Mouse (Mus musculus) left cerebral cortex, adult 2 months (tissue): ENCODE results near the gene Shcbp1l. TPM values are rescaled to one million over a fixed set of nuclear protein-coding genes. Genes with fewer than 3 reads are reported as not detected.
"Not testable (repeated sequence)": the region's sequence is repeated elsewhere in the genome, so short reads cannot be mapped to it uniquely, and the experiment has no call there.

Experiments used
- DNase-seq, 2 experiments: peaks; one replicate each; pipeline ENCODE4 v3.0.0; 2021 to 2022; ENCODE audit warnings: low spot score in 2 of 2, mixed read lengths in 1 of 2; ENCODE audit errors: extremely low spot score in 1 of 2
- H3K27ac ChIP-seq: fragments of 200-600 bp; 2 replicates; pipeline ENCODE4 v1.8.1; 2022
- H3K4me3 ChIP-seq: fragments of 200-600 bp; 2 replicates; pipeline ENCODE4 v1.8.1; 2022
- CTCF ChIP-seq: fragments of 200-600 bp; IDR thresholded peaks from 2 replicates; pipeline ENCODE4 v1.8.1; 2022; ENCODE audit warnings: antibody characterized with exemption, mild to moderate bottlenecking, moderate library complexity
- intact Hi-C: fragments of 180-260 bp; cut with DNase I; formaldehyde crosslinking; loops from one replicate; pipeline ENCODE4 v1.15.1; 2025
- total RNA-seq, 2 experiments: library from RNA; stranded (reverse); gene quantifications; 2 replicates each; pipeline ENCODE4 v1.2.3; 2021

Shcbp1l gene
- total RNA-seq, 2 experiments from 2014 or later = 2.2 to 3.0 TPM

DNA sequence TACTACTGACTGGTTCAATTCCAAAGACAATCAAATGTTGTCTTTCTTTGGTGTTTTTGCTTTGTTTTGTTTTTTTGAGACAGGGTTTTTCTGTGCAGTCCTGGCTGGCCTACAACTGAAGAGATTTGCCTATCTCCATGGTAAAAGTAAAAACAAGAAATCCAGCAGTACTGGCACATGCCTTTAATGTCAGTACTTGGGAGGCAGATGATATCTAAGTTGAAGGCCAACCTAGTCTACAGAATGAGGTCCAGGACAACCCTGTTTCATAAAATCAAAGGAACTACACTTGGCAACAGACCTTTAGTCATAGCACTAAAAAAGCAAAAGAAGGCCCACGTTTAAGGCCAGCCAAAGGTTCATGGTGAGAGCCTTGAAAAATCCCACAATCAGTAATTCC is 36.8 kb downstream of the Shcbp1l start:
- intact Hi-C loops = loop anchor here (10.0 kb wide), 1 partner anchor 607 kb away; no protein-coding TSS in a partner anchor
- Histone ChIP-seq H3K27ac (no peak overlapping the region), H3K4me3 (no peak overlapping the region)
- no peak for DNase-seq
- TF ChIP-seq CTCF = no peak

DNA sequence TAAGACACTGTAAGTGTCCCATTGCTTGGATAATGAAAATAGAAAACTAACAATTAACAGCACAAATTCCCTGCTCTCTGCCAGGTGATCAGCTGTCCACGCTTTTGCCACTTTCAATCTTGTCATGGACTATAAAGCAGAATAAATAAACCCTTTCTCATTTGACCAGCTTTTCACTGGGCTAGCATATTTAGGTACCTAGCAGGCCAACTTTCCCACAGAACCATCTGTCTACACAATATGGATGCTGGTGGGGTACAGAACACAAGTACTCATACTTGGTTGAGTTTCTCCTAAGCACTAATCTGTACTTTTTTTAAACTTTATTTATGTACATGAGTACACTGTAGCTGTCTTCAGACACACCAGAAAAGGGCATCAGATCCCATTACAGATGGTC is 54.3 kb downstream of the Shcbp1l start:
- intact Hi-C loops = no loop called here
- Histone ChIP-seq H3K4me3 (no peak overlapping the region), H3K27ac (no peak overlapping the region)
- no peak for TF ChIP-seq CTCF
- no peak for DNase-seq

DNA sequence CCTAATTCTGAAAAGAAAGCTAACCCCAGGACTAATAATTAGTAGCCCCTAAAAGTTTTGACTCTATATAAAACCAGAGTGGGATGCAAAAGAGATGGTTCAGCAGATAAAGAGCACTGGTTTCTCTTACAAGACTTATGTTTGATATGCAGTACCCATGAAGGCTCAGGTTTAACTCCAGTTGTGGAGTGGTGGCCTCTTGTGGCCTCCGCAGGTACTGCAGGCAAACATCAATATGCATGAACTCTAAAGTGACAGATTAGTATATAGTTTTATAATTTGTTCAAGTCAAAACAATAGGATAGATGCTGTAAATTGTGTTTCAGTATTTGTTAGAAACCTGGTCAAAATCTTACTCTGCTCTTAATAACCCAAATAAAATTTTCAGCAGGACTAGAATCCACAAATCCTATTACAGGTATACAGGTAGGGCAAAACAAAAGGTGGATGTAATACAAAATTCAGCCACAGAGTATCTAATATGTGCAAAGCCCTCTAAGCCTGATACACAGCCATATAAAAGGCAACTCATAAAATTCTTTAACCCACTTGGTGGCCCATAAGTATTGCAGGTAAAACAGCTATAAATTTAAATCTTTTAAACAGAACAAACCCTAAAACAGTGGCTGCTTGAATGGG is 55.5 kb downstream of the Shcbp1l start:
- no peak overlapping the region for H3K4me3 ChIP-seq
- TF ChIP-seq CTCF = peak; percentile 94
- DNase-seq = peak; percentile 51 to 63
- H3K27ac ChIP-seq = no peak overlapping the region
- intact Hi-C loops = no loop called here

DNA sequence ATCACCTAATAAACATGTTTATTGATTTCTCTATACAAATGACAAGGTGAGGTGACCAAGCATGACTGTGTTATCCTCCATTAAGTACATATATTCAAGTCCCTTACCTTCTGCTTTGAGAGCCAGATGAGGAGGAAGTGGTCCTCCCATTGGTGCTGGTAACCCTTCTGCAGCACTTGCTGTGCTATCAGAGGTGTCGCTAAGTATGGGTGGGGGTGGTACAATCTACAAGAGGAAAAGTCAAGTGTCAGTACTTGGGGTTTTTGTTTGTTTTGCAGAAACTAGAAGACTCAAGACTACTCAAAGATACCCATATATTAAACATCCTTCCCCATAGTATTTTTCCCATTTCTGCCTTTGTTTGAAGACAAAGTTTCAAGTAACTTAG is 56.1 kb downstream of the Shcbp1l start:
- no peak for DNase-seq
- H3K4me3 ChIP-seq = no peak overlapping the region
- intact Hi-C loops = no loop called here

DNA sequence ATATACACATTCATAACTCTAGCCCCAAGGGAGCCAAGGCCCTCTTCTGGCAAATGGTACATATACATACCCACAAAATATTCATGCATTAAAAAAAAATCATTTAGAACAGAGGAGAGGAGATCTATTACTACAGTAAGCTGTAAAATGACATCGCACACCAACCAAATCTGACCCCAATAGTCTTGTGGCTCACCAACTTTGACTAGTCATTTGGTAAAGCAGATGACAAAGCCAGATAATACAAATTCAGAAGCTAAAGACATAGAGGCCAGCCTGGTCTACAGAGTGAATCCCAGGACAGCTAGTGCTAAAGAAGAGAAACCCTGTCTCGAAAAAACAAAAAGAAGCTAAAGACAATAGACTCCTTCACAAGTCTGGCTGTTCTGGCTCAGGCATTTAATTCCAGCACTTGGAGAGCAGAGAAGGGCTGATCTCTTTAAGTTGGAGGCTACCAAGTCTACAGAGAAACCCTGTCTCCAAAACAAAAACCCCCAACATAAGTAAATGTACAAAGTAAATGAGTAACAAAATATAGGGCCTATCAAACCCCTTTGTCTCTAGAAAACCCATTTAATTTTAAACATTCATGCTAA is 60.3 kb downstream of the Shcbp1l start:
- H3K27ac ChIP-seq = no peak overlapping the region
- intact Hi-C loops = no loop called here
- H3K4me3 ChIP-seq = peak overlapping the region; percentile 86; the same call in 1 of the 2 replicates
- no peak for TF ChIP-seq CTCF
- DNase-seq = no peak

More for the DNA sequence above, 56.1 kb downstream of the Shcbp1l start:
- TF ChIP-seq CTCF = no peak
- H3K27ac ChIP-seq = no peak overlapping the region

DNA sequence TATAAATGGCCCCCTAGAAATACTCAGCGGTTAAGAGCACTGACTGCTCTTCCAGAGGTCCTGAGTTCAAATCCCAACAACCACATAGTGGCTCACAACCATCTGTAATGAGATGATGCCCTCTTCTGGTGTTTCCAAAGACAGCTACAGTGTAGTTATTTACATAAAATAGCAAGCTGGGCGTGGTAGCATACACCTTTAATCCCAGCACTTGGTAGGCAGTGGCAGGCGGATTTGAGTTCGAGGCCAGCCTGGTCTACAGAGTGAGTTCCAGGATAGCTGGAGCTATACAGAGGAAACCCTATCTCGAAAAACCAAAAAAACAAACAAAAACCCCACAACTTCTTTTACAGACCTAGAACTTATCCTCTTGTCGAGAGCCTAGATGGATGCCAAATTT is 61.2 kb downstream of the Shcbp1l start:
- not testable (repeated sequence) for H3K27ac ChIP-seq, DNase-seq
- intact Hi-C loops = loop anchor here (2.0 kb wide), 1 partner anchor 263 kb away; the partner anchor contains the start of gene Rnasel
- H3K4me3 ChIP-seq = peak overlapping the region; percentile 86

DNA sequence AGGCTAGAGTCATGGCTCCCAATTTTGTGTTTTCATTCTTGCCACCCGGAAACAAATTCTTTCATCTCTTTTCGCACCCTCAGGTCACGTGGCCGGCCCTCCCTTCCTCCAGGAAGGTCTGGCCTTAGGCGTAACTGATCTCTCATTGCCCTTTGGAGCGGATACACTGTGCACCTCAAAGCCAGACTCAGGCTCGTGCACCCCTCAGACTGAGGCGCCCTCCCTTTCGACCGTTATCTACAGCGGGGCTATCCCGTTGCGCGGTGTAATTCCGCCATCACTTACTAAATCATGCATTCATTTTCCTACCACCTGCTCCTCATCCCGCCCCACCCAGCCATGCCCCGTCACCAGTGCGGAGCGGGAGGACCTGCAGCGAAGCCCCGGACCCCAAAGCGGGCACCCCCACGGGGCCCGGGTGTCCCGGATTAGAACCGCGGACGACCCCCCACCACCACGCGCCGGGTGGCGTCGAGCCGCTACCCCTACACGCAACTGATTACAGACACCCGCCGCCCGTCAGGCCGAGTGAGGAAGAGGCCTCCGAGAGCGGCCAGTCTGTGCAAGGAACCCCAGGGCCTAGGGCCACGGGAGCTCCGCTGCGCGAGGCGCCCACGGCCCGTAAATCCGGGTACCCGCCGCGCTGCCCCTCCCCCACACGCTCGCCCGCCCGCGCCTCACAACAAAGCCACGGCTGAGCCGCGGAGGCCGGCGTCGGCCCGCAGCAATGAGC is 62.0 kb downstream of the Shcbp1l start:
- peak in 1 of 2 experiments; percentile 23 for DNase-seq
- TF ChIP-seq CTCF = no peak
- Histone ChIP-seq H3K27ac (peak overlapping the region; percentile 94), H3K4me3 (peak overlapping the region; percentile 86)
- intact Hi-C loops = loop anchor here (2.0 kb wide), 1 partner anchor 262 kb away; the partner anchor contains the start of gene Rnasel

DNA sequence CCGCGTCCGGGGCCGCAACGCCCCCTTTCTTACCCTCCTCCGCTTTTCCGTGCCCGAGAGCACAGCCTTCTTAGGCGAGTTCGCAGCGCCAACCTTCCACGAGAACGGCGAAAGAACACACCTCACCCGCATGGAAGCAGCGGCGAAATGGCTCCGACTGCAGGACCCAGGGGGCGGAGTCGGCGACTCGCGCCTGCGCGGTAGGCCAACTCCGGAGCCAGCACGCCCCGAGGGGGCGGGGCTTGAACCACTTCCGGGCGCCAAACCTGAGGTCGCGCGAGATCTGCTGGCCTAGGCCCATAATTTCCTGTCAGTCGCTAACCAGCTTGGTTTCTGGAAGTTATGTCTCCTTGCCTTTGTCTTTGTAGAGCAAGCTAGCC is 62.5 kb downstream of the Shcbp1l start, which contains the start of gene Dhx9:
Dhx9 (minus strand) TSS at position 161 of the 380 bp plus-strand sequence.
- Histone ChIP-seq H3K27ac (peak within 1 kb of the TSS; percentile 94), H3K4me3 (peak within 1 kb of the TSS; percentile 86)
- no peak for TF ChIP-seq CTCF
- DNase-seq = peak; percentile 98 to 99
- intact Hi-C loops = loop anchor here (2.0 kb wide), 1 partner anchor 261 kb away; the partner anchor contains the start of gene Rnasel

DNA sequence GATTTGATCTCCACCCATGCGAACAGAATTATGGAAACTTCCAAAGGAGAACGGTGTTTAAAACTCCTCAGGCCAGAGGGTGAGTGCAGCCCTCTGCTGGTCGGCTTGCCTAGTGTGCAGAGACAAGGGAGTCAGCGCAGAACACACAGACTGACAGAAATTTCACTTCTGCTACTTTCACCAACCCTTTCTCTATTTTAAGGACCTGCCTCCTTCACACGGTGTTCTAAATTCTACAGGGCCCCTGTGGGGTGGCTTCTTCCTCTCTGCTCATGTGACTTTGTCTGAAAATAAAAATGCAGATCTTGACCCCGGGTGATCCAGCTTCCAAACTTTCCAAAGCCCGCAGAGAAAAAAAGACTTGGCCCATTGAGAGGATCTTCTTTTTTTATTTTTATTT is 64.2 kb downstream of the Shcbp1l start:
- no peak for DNase-seq
- intact Hi-C loops = no loop called here
- Histone ChIP-seq H3K27ac (no peak overlapping the region), H3K4me3 (no peak overlapping the region)
- TF ChIP-seq CTCF = peak; percentile 28

DNA sequence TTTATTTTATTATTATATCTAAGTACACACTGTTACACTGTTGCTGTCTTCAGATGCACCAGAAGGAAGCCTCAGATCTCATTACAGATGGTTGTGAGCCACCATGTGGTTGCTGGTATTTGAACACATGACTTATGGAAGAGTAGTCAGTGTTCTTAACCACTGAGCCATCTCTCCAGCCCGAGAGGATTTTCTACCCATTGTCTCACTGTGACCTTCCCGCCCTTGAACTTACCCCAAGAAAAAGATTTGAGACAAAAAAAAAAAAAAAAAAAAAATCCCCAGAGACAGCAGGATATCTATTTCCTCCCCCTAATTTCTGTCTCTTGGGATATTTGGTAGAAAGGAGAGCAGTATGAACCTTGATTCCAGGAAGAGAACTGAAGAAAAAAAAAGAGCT is 64.6 kb downstream of the Shcbp1l start:
- Histone ChIP-seq H3K27ac (no peak overlapping the region), H3K4me3 (no peak overlapping the region)
- TF ChIP-seq CTCF = no peak
- no peak for DNase-seq
- intact Hi-C loops = no loop called here

DNA sequence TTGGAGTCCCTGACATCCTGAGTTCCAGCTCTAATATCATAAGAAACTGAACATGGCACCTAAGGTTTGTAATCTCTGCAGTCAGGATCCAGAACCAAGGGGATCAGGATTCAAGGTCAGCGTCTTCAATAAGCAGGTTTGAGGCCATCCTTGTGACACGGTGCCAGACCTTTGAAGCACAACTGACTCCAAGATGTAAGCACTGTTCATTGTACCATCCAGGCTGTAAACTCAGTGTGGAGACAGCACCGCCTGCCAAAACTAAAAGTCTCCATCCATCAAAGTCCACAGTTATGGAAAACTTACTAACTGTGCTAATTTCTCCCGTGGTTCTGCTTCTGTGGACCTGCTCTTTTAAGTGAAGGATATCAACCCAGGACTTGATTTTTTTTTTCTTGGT is 65.0 kb downstream of the Shcbp1l start:
- no peak overlapping the region for H3K27ac ChIP-seq
- intact Hi-C loops = no loop called here

DNA sequence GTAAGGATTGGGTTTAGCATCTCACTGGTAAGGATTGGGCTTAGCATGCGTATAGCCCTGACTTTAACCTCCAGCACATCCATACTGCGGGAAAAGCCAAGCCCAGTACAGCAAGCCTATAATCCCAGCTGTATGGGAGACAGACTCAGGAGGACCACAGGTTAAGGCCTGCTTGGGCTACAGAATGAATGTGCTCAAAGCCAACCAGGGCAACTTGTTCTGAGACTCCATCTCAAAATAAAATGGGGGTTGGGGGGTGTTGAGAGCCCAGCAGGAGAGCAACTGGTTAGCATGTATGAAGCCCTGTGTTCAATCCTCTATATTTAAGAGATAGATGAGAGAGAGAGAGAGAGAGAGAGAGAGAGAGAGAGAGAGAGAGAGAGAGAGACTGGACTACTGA is 66.4 kb downstream of the Shcbp1l start:
- no peak for TF ChIP-seq CTCF
- Histone ChIP-seq H3K4me3 (no peak overlapping the region), H3K27ac (no peak overlapping the region)
- intact Hi-C loops = no loop called here
- DNase-seq = no peak

More for the DNA sequence above, 65.0 kb downstream of the Shcbp1l start:
- no peak overlapping the region for H3K4me3 ChIP-seq
- DNase-seq = no peak
- no peak for TF ChIP-seq CTCF
